Mouse (Mus musculus): ENCODE data around the gene Pramef6. TPM values are rescaled to one million over a fixed set of nuclear protein-coding genes. Genes with fewer than 3 reads are reported as not detected.
"Not testable (repeated sequence)": the region's sequence is repeated elsewhere in the genome, so short reads cannot be mapped to it uniquely, and the experiment has no call there.

Pramef6 gene
- not detected in 2 replicates for polyA plus RNA-seq (2012; rRNA removed)

- H3K4me3 ChIP-seq (replicated peaks; ENCODE audit: extremely low read depth, low read depth, low read length); DNase-seq; H3K4me1 ChIP-seq (ENCODE audit: control insufficient read depth, insufficient read depth, low read length): not testable (repeated sequence)
- 80% methylated on average over 1 of the region's 1 CpGs for WGBS
Observed at GRCm38 (mm10) chr4:143900280-143900679, at the start of gene Pramef6. Pramef6 (minus strand) TSS chr4:143900380.

- not testable (repeated sequence) for DNase-seq; H3K4me1 ChIP-seq (ENCODE audit: control insufficient read depth, insufficient read depth, low read length); H3K4me3 ChIP-seq (replicated peaks; ENCODE audit: extremely low read depth, low read depth, low read length)
- WGBS = 80% methylated on average over 3 of the region's 3 CpGs
Observed at GRCm38 (mm10) chr4:143894406-143894805, 5.8 kb downstream of the Pramef6 start.

- 65% methylated on average over 1 of the region's 1 CpGs for WGBS
- not testable (repeated sequence) for H3K4me3 ChIP-seq (replicated peaks; ENCODE audit: extremely low read depth, low read depth, low read length); DNase-seq; H3K4me1 ChIP-seq (ENCODE audit: control insufficient read depth, insufficient read depth, low read length)
Observed at GRCm38 (mm10) chr4:143882371-143882770, 17.8 kb downstream of the Pramef6 start.

GRCm38 (mm10) chr4:143846197-143846596 lies 54.0 kb downstream of the Pramef6 start, which contains the start of gene Gm13103:
Gm13103 (plus strand) TSS chr4:143846497.
- H3K4me1 ChIP-seq (ENCODE audit: control insufficient read depth, insufficient read depth, low read length); H3K4me3 ChIP-seq (replicated peaks; ENCODE audit: extremely low read depth, low read depth, low read length); DNase-seq: not testable (repeated sequence)

Other genes starting within 250 kb of the Pramef6 start
- not detected in 2 replicates for gene Gm13088, start 243.1 kb downstream of the Pramef6 start, polyA plus RNA-seq (2012; rRNA removed)
- not detected in 2 replicates for gene Gm13089, start 197.7 kb downstream of the Pramef6 start, polyA plus RNA-seq (2012; rRNA removed)
- not detected in 2 replicates for gene Gm13078, start 180.9 kb downstream of the Pramef6 start, polyA plus RNA-seq (2012; rRNA removed)
- not detected in 2 replicates for gene Gm13023, start 111.0 kb downstream of the Pramef6 start, polyA plus RNA-seq (2012; rRNA removed)
- not detected in 2 replicates for gene Gm13084, start 84.3 kb downstream of the Pramef6 start, polyA plus RNA-seq (2012; rRNA removed)
- gene Gm13103, start 53.9 kb downstream of the Pramef6 start, polyA plus RNA-seq (2012; rRNA removed) = not detected in 2 replicates
- gene Pramef25, start 50.6 kb upstream of the Pramef6 start, polyA plus RNA-seq (2012; rRNA removed) = not detected in 2 replicates
- gene Gm13101, start 66.6 kb upstream of the Pramef6 start, polyA plus RNA-seq (2012; rRNA removed) = not detected in 2 replicates
- not detected in 2 replicates for gene Pramef17, start 94.0 kb upstream of the Pramef6 start, polyA plus RNA-seq (2012; rRNA removed)
- not detected in 2 replicates for gene Pramel4, start 158.7 kb upstream of the Pramef6 start, polyA plus RNA-seq (2012; rRNA removed)
- gene Gm13102, start 206.1 kb upstream of the Pramef6 start, polyA plus RNA-seq (2012; rRNA removed) = not detected in 2 replicates

Measured in lung, adult 2 months (tissue).